Mouse (Mus musculus) ZHBTc4 (cell line): ENCODE measurements around the gene Fa2h.

Experiments used
- DNase-seq: peaks from one replicate; pipeline ENCODE4 v3.0.0-alpha.2; 2011; ENCODE audit warnings: low read depth, low spot score

Gene Fa2h

DNA sequence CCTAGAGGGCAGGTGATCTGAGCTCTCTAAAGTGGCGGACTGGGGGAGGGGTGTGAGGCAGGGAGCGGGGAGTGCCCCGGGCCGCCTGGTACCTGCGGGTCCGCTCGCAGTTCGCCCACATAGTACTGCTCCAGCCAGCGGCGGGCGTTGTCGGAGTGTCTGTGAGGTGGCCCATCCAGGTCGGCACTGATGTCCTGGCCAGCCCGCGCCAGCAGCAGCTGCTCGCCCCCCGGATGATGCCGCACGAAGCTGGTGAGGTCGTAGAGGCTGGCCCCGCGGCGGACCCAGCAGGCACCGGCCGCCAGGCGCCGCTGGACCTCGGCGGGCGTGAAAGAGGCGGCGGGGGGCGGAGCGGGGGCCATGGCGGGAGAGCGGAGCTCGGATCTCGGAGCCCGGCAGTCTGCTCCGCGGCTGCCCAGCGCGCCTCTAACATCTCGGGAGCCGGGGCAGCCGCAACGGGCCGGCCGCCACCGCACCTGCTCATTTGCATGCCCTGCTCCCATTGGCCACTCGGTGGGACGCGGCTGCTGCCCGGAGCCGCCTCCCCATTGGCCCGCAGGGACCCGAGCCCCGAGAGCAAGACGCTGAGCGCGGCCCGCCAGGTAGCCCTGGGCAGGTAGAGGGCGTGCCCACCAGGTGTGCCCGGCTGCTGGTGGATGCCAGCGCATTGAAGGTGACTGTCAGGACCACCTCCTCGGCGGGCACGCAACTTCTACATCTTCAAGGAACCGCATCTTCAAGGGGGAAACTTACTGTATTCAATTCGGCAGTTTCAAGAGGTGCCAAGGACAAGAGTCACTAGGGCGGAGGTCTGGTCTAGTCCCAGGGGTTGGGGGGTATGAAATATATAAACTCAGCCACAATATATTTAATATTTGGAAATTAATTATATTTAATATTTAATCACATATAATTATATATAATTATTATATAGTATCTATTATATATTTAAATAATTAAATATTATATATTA, at the start of gene Fa2h:
Gene Fa2h (minus strand): TSS at position 434 of the 973 bp plus-strand sequence.
- peak; percentile 84 for DNase-seq

DNA sequence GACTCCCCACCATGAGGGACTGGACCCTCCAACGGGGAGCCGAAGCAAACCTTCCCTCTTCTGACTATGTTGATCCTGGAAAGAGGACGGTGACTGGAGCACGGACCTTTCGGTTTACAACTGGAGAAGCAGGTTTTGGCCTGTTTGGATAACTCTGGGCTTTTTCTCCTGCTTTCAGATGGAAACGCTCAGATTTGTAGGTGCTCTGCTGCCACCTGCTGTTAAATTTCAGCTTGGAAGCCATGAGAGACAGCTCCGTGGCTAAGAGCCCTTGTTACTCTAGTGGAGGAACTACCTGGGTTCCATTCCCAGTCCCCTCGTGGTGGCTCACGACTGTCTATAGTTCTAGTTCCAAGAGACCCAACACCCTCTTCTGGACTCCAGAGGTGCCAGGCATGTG, 45.6 kb upstream of the Fa2h start:
- peak; percentile 89 for DNase-seq

DNA sequence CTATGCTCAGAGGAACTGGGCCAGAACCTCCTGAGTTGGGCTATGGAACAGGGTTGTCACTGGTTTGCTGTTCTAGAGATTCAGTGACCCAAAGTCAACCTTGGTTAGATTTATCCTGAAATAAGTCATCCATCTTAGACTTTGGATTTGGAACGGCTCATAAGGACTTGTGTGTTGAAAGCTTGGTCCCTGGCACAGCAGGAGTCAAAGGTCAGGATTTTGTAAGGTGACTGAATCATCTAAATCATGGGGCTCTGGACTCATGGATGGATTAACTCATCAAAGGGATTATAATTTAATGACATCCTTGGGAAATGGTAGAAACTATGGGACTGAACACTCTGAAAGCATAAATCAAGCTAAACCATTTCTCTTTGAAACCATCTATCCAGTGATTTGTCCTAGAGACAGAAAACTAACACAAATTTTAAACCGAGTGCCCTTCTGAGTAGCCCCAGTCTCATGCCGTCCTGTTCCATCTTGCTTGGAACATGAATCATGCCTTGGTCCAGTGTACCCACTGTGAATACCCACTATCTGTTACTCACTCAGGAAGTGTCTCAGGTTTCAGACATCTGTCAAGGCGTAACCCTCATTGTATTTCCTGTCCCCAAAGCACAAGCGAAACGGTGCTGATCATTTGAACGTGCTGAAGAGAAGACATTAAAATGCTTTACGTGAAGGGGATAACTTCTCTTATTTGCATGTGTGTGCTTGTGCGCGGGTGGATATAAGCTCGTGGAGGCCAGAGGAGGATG, 41.6 kb upstream of the Fa2h start:
- DNase-seq: no peak

DNA sequence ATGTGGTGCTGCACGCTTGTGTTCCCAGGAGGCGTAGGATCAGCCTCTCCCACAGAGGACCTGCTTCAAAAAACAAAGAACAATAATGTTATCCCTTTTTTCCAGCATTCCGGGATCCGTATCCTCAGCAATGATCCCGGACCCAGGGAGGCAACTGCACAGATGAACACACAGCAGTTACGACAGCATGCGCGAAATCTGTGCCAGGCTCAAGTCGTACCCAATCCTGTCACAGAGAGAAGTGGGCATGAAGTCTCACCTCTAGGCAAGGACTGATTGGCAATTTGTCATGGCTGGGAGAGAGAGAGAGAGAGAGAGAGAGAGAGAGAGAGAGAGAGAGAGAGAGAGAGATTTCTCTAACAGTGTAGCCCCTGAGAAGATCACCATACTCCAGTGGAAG, 31.0 kb upstream of the Fa2h start:
- DNase-seq: no peak

DNA sequence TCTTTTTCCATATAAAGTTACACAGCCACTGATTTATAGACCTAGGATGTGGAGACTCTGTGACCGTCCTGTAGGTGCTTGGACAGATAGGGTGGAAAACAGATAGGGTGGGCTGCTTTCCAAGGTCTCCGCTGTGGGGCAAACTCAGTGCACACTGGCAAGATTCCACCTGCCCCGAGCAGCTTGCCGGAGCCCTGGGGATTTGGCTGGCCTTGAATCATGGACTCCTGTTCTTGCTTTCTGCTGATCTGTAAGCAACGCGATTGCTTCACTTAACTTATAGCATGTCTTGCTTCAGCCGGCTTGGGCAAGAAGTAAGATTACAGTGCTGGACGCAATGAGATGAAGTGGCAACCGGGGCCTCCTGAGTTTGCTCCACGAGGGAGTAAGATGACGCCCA, 30.6 kb upstream of the Fa2h start:
- DNase-seq: no peak

DNA sequence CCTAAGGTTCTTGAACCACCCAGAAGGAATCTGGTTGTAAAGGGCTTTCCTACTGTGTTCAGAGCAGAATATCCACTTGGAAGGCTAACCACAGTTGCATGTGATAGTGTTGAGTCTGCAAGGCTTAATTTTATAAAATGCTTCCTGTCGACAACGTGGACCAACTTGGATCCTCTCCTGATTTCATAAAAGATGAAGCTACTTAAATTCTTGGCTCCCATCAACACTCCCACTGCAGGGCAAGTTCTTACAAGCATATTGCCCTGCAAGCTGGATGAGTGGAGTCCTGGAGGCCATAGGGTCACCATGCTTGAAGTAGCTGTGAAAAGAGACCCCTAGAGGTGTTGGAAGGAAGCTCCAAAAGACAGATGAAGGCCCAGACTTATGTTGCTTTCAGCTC, 29.0 kb upstream of the Fa2h start:
- DNase-seq: no peak

DNA sequence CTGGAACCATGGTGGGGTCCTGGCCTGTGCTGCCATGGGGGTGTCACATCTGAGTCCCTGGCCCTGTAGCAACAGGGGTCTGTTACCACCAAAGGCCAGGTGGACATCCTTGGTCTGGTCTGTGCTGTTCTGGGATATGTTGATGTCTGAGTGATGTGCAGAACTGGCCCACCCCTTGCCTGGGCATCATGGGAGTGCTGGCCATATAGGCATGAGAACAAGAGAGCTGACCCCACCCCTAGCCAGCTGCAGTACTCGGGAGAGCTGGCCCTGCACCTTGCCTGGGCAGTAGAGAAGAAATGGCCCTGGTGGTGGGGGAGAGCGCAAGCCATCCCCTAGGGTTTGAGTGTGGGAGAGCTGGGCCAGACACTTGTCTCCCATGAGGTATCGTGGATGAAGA, 25.5 kb upstream of the Fa2h start:
- no peak for DNase-seq

DNA sequence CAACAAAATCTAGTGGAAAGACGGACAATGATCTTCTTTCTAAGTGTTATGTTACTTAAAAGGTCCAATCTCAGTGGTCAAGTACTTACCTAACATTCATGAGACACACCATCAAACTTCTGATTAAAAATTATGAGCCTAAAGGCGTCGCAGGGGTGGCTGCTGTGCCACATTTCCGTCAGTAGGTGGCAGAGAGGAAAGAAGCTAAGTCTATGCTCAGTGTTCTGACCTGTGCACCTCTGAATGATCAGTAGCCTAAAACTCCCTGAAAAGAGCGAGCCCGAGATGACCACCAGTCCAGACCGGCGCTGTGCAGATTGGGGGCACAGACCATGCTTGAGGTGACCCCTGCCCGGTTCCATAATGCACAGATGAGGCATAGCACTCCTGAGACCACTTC, 25.0 kb upstream of the Fa2h start:
- DNase-seq: peak; percentile 55

DNA sequence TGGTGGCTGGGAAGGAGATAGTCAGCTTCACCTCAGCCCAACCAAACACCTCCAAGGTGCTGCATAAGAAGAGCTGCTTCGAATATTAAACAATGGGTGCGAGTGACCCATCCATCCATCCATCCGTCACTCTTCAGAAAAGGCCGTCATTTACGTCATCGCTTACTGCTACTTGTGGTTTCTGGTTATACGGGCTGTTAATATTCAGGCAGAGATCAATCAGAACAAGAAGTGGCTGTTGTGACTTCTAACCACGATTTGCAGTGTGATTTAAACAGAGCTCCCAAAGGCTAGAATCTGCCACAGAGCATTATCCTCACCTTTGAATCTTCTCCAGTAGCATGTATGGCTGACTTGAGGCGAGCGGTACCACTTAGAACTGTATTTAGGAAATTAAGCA, 23.6 kb upstream of the Fa2h start:
- no peak for DNase-seq

DNA sequence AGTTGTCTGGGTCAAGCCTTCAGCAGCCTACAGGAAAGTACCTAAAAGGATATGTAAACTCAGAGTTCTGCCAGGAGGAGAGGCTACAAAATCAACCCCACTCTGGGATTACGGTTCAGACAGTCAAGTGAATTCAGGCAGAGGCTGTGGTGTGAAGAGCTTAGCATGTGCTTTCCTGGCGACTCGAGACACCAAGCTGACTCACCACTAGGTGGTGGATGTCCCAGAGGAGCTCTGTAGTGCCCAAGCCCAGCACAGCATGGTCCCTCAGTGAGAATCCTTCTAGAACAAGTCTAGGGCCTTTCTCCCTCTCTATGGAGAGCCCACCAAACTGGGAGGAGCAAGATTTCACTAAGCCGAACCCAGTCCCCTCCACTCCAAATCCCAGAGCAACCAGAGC, 9.8 kb upstream of the Fa2h start:
- DNase-seq: peak; percentile 70

DNA sequence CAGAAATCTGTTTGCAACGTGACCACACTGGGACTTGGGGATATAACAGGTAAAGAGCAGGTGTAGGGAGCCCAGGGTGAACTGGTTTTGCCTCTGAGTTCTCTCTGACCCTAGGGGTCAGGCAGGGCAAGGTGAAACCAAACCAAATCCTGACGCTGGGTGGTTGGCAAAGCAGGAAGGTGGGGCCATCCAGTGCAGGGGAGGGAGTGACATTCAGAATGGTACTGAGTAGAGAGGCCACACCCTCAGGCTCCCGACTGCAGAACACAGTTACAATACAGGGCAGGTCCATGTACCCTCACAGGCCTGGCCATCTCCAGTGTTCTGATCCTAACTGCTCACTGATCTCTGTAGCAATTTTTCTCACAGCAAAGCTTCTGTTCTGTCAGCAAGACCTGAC, 2.4 kb downstream of the Fa2h start:
- DNase-seq: no peak

DNA sequence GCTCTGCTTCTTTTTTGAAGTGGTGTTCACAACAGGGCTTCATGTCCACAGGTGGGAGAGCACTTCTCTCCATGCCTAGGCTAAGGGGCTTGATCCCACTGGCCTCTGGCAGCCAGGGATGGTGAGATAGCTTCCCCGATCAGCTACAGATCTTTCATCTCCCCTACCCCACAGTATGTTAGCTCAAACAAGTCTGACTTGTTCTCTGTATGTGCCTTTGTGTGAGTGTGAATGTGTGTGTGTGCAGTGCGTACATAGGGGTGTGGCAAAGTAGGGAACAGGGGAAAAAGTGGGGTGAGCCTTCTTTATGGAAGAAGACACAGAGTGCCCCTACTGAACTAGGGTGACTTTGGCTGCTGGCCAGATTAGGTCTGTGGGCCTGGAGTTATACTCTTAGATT, 2.8 kb downstream of the Fa2h start:
- no peak for DNase-seq

DNA sequence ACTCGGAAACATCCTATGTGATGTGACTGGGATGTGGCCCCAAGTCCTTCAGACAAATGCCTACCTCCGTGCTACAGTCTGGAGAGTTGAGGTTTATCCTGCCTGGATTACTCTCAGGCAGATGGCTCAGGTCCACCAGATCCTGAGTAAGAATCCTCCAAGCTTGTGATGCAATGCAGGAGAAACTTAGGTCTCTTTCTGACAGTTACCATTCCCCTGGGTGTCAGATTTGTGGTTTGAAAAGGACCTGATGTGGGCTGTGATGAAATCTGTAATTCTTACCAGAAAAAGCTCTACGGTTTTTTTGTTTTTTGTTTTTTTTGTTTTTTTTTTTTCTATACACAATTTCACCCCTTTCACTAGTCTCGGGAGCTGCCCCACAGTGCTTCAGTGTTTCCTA, 4.0 kb downstream of the Fa2h start:
- no peak for DNase-seq

DNA sequence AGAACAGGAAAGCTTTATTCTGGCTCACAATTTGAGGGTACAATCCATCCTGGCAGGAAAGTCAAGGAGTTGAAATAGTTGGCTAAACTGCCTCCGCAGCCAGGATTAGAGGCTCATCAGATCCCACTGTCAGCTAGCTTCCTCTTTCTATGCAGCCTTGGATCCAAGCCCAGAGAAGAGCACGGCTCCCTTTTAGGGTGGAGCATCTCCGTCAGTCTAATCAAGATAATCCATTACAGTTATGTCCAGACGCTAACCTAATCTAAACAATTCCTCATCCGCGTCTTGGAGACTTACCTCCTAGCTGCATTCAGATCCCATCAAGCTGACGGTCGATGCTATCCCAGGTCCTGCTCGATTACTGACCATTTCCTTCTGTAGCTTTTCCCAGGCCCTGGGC, 7.7 kb downstream of the Fa2h start:
- DNase-seq: no peak

DNA sequence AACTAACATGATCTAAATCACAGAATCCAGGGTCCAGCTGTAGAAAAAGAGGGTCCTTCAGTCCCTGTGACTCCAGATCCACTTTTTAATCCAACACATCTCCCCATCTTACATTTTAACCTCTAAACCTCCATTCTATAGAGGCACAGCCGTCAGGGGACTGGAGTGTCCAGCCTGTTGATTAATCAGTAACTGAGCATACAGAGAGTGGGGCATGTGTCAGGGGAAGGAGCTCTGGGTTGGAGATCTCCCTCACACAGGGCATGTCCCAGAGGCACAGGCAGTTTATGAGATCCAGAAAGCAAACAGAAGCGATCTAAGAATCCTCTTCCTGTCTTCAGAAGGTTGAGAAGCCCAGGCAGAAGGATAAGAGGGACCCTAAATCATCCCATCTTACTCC, 9.0 kb downstream of the Fa2h start:
- DNase-seq: no peak

DNA sequence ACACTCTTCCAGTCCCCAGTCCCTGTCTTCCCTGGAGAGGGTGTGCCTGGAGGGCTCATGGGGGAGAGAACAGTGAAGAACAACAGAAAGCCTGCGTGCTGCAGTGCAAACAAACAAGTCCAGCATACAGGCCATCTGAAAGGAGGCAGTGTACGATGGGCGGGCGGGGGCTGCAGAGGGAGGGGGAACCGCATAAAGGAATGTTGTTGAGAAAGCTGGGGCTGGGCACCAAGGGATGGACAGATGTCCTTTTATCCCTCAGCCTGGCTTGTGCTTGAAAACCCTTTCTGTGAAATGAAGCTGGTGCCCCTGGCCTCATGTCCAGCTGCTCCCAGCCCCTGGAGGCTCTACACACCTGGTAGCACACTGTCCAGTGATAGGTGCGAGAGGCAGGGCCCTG, 18.4 kb downstream of the Fa2h start:
- no peak for DNase-seq

DNA sequence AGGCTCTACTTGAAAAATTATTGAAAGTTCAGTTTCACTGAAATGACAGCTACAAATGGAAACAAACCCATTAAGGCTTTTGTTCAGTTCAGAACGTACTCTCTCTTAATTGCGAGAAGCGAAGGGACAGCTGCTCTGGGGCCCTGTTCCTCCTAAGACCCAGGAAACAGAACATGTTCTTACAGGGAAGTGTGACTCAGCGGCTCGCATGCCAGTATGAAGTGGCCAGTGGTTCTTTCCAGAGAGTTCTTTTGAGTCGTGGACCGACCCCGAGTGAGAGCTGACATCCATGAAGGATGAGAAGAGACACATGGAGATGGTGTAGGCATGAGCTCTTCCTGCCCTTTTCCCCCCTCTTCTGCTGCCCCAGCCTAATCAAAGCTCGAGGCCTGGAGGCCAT, 23.9 kb downstream of the Fa2h start:
- DNase-seq: no peak

DNA sequence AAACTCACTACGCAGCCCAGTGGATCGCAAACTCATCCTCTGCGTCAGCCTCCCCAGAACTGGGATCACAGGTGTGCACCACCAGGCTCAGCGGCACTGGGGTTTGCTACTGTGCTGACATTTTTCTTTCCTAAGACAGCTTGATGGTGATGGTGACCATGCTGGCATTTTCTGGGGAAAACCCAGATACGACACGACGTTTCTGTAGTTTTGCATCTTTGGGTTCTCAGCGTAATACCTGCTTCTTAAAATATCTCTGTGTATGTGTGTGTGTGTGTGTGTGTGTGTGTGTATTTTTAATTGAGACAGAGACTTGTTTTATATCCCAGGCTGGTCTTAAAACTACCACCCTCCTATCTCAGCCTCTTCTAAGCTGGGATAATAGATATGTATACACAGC, 26.3 kb downstream of the Fa2h start:
- no peak for DNase-seq

DNA sequence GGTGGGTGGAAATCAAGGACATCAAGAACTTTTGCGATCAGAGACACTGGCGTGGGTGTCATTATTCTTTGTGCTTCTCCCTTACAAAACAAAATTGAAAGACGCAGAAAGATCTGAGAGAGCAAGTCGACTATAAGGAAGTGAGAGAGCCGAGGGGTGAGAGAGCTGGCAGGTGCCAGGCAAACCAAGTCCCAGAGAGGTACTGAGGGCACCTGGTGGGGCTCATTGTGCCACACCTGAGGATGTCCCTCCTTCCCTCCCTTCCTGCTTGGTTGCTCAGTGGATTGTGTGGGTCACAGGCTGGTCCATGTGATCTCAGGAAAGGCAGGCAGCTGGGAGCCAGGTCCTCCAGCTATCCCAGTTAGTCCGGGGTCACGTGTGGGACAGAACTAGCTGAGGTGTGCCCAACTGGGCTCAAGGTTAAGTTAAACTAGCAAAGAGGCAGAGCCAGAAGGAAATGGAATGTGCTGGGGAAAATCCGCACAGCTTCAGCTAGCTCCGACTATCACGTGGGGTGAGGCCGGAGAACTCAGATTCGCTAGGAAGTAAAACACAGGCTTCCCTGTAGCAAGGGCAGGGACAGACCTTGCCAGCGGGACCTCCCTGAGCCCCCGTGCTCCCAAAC, 26.9 kb downstream of the Fa2h start:
- peak; percentile 70 for DNase-seq

DNA sequence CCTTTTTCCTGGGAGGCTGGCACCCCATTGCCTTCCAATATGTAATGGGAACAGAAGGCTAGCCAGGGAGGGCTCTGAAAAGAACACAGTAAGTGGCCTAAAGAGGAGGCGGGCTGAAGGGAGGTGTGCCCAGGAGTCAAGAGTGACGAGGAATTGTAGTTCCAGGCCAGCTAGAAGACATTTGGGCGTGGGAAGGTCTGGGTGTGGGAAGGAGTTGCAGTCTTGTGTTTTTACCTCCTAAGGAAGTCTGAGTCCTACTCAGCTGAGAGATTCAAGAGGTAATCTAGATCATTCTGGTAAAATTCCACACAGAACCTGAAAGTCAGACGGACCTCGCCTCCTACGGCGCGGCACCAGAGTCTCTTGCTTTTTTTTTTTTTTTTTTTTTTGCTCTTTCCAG, 30.1 kb downstream of the Fa2h start:
- peak; percentile 17 for DNase-seq

DNA sequence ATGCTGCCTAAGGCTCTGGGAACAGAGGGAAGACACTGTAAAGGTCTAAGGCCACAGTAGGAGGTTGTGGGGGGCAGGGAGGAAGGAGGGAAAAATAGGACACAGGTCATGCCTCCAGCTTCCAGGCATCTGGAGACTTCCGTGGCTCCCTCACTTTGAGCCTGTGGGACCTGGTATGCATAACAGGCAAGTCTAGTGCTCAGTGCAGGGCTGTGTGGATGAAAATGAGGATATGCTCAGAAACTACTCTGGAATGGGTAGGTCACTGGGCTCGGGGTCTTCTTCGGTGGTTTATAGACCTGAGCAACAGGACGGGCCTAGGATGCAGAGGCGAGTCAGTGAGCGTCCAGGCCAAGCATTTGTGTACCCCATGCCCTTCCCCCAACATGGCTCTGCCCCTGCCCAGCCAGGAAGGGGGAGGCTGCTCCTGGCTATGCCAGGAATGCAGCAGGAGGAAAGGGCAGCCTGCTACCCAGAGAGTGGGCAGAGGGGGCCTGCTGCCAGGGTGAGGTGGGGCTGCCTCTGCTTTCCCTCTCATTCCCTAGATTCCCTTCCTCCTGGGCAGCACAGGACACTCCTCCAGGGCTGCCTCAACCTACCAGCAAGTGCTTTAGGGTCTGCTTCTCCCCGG, 32.9 kb downstream of the Fa2h start:
- DNase-seq: no peak

DNA sequence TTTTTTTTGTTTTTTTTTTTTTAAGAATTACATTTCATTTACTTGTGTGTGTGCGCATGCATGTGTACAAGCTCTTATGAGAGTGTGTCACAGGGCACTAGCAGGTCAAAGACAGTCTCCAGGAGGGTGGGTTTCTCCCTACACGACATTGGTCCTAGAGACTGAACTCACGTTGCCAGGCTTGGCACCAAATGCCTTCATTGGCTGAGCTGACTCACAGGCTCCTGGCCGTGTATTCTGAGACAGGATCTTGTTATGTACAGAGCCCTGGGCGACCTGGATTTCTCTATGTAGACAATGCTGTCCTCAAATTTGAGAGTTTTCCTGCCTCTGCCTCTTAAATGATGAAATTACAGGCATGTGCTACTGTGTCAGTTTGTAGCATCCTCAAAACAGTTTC, 33.7 kb downstream of the Fa2h start:
- DNase-seq: no peak
